Mouse (Mus musculus): Measurements from ENCODE around the gene Mttp. TPM values are rescaled to one million over a fixed set of nuclear protein-coding genes. Genes with fewer than 3 reads are reported as not detected.
A peak's percentile ranks its signal among the peaks of the same experiment; 100 is the strongest.

Gene Mttp
- polyA plus RNA-seq, 1 experiment from 2014 or later: 8.4 TPM

DNA sequence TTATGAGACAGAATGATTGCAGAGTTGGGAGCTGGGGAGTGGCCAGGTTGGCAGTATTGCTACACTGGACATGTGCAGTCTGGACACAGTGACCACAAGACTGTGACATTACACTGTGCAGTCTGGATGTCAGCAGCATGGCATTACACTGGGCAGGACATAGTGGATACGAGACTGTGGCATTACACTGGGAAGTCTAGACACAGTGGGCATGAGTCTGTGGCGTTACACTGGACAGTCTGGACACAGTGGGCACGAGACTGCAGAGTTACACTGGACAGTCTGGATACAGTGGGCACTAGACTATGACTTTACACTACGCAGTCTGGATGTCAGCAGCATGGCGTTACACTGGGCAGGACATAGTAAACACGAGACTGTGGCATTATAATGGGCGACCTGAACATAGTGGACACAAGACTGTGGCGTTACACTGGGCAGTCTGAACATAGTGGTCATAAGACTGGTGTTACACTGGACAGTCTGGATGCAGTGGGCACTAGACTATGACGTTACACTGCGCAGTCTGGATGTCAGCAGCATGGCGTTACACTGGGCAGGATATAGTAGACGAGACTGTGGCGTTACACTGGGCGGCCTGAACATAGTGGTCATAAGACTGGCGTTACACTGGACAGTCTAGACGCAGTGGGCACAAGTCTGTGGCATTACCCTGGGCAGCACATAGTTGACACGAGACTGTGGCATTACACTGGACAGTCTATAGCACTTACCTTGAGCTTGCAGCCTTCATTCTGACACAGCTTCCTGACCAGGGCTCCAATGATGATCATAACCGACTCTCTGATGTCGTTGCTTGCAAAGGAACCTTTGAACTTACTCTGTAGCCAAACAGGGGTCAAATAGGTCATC, 33.6 kb downstream of the Mttp start:
- Histone ChIP-seq H3K9ac (no peak overlapping the region), H3K4me1 (replicated peaks) (no peaks in the 10 kb centered on the region), H3K27ac (ENCODE audit: poor library complexity, severe bottlenecking) (no peak overlapping the region), H3K36me3 (no peaks in the 10 kb centered on the region), H3K27me3 (replicated peaks) (no peaks in the 10 kb centered on the region), H3K4me2 (no peak overlapping the region), H3K4me3 (no peak overlapping the region), H3K9me3 (replicated peaks) (no peaks in the 10 kb centered on the region)
- 87% methylated on average over 19 of the region's 19 CpGs for WGBS
- ATAC-seq (ENCODE audit: insufficient number of reproducible peaks, low FRiP score): no peak

- Histone ChIP-seq H3K27ac (ENCODE audit: poor library complexity, severe bottlenecking) (no peak overlapping the region), H3K4me1 (replicated peaks) (no peaks in the 10 kb centered on the region; the same call in 1 of the 2 replicates), H3K9me3 (replicated peaks) (no peaks in the 10 kb centered on the region), H3K27me3 (replicated peaks) (no peaks in the 10 kb centered on the region), H3K4me3 (no peak overlapping the region), H3K4me2 (no peak overlapping the region), H3K9ac (no peak overlapping the region), H3K36me3 (no peaks in the 10 kb centered on the region)
- WGBS: 90% methylated on average over 10 of the region's 10 CpGs
- no peak for ATAC-seq (ENCODE audit: insufficient number of reproducible peaks, low FRiP score)
Observed at GRCm38 (mm10) chr3:138106887-138107286, 37.9 kb downstream of the Mttp start.

DNA sequence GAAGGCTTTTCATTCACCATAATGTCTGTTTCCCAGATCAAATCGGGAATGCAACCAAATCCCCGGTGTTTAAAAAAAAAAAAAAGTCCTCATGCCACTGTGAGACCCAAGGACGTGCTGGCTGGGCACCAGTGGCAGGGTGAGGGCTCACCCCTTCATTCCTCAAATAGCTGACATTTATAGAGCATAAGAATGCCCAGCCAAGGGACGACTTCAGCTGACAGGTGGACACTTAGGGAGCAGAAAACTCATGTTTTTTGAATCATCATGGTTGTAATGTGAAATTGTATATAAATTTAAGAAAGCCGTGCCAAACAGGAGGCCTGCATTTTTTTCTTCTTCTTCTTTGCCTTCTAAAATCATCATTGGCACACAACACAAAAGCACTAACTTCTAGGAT, 39.7 kb downstream of the Mttp start:
- Histone ChIP-seq H3K36me3 (no peaks in the 10 kb centered on the region), H3K27ac (ENCODE audit: poor library complexity, severe bottlenecking) (no peak overlapping the region), H3K4me1 (replicated peaks) (no peaks in the 10 kb centered on the region; the same call in 1 of the 2 replicates), H3K9ac (no peak overlapping the region), H3K4me3 (no peak overlapping the region), H3K27me3 (replicated peaks) (no peaks in the 10 kb centered on the region), H3K9me3 (replicated peaks) (no peaks in the 10 kb centered on the region), H3K4me2 (no peak overlapping the region)
- ATAC-seq (ENCODE audit: insufficient number of reproducible peaks, low FRiP score): no peak
- 69% methylated on average over 5 of the region's 5 CpGs for WGBS

DNA sequence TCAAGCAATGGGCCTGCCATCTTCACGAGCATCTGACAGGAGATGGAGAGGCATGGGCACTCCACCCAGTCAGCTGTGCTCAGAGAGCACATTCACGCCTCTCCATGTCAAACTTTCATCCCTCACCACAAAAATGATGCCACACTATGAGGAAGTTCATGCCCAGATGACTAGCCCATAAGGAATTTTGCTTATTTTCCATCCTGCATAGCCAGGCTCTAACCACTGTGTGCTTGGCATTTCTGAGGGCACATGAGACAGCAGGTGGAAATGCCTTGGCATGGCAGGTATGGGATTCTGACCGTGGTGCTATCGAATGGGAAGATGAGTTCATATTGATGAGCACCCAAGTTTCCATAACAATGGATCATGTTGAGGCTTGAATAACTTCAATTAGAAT, 41.1 kb downstream of the Mttp start:
- Histone ChIP-seq H3K4me1 (replicated peaks) (no peaks in the 10 kb centered on the region; the same call in 1 of the 2 replicates), H3K27me3 (replicated peaks) (no peaks in the 10 kb centered on the region), H3K27ac (ENCODE audit: poor library complexity, severe bottlenecking) (no peak overlapping the region), H3K9ac (no peak overlapping the region), H3K4me3 (no peak overlapping the region), H3K4me2 (no peak overlapping the region), H3K36me3 (no peaks in the 10 kb centered on the region), H3K9me3 (replicated peaks) (no peaks in the 10 kb centered on the region; the same call in 1 of the 2 replicates)
- WGBS: 82% methylated on average over 4 of the region's 4 CpGs
- no peak for ATAC-seq (ENCODE audit: insufficient number of reproducible peaks, low FRiP score)

DNA sequence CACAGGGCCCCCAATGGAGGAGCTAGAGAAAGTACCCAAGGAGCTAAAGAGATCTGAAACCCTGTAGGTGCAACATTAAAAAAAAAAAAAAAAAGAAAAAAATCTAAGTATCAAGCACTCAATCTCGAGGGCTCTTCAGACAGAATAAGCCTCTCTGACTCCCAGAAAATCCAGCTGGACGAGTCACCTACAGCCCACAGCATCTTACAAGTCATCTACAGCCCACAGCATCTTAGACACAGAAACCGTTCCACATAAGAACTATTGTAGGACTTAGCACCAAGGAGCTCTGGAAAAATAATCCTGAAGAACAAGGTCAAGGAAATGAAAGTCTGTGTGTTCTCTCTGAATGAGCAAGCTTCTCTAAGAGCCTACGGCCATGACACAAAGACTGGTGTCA, 42.8 kb downstream of the Mttp start:
- Histone ChIP-seq H3K4me3 (no peak overlapping the region), H3K9ac (no peak overlapping the region), H3K9me3 (replicated peaks) (no peaks in the 10 kb centered on the region; the same call in 1 of the 2 replicates), H3K4me1 (replicated peaks) (peaks cover 15% of the 10 kb centered on the region), H3K27ac (ENCODE audit: poor library complexity, severe bottlenecking) (no peak overlapping the region), H3K36me3 (no peaks in the 10 kb centered on the region), H3K4me2 (no peak overlapping the region), H3K27me3 (replicated peaks) (no peaks in the 10 kb centered on the region)
- WGBS: 81% methylated on average over 4 of the region's 4 CpGs
- ATAC-seq (ENCODE audit: insufficient number of reproducible peaks, low FRiP score): no peak

DNA sequence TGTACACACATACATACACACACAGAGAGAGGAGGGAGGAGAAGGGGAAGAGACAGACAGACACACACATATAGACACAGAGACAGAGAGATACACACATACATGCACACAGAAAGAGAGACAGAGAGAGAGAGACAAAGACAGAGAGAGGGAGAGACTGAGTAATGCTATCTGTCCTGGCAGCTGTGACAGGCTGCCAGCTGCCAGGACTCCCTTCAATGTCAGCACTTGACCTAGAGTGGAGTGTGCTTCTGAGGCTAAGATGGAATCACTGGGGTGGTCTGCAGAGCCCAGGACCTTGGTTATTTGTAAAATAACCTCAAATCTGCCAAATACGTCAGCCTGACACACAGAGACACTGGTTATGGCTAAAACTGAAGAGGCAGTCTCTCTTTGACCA, 47.0 kb downstream of the Mttp start:
- no peak overlapping the region for H3K27ac ChIP-seq (ENCODE audit: poor library complexity, severe bottlenecking)
- no peak for ATAC-seq (ENCODE audit: insufficient number of reproducible peaks, low FRiP score)
- H3K9ac ChIP-seq: no peak overlapping the region
- 56% methylated on average over 1 of the region's 1 CpGs for WGBS
- no peak overlapping the region for H3K4me2 ChIP-seq
- H3K27me3 ChIP-seq (replicated peaks): no peaks in the 10 kb centered on the region
- H3K4me3 ChIP-seq: no peak overlapping the region
- no peaks in the 10 kb centered on the region for H3K36me3 ChIP-seq
- peaks cover 27% of the 10 kb centered on the region for H3K4me1 ChIP-seq (replicated peaks)
- H3K9me3 ChIP-seq (replicated peaks): no peaks in the 10 kb centered on the region; the same call in 1 of the 2 replicates

- Histone ChIP-seq H3K27ac (ENCODE audit: poor library complexity, severe bottlenecking) (no peak overlapping the region), H3K4me2 (no peak overlapping the region), H3K4me1 (replicated peaks) (peaks cover 27% of the 10 kb centered on the region), H3K9me3 (replicated peaks) (no peaks in the 10 kb centered on the region; the same call in 1 of the 2 replicates), H3K27me3 (replicated peaks) (no peaks in the 10 kb centered on the region), H3K9ac (no peak overlapping the region), H3K4me3 (no peak overlapping the region), H3K36me3 (no peaks in the 10 kb centered on the region)
- no peak for ATAC-seq (ENCODE audit: insufficient number of reproducible peaks, low FRiP score)
- 81% methylated on average over 19 of the region's 19 CpGs for WGBS
Observed at GRCm38 (mm10) chr3:138096263-138097028, 48.3 kb downstream of the Mttp start.

DNA sequence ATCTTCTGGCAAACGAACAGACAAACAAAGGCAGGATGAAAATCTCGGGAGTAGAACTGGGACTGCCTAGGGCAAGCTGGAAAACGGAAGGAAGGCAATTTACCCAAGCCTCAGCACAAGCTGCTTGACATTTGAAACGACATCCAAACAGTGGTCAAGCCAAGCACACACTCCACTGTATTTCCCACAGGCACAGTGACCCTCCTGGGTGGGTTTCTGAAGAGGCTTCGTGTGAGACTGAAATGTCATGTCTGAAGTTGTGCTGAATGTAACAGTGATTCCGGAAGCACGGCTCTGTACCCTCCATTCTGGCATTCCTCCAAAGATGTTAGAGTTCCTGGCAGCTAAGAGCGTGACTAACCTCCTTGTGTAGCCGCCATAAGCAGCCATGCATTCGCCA, 49.0 kb downstream of the Mttp start:
- H3K27me3 ChIP-seq (replicated peaks): no peaks in the 10 kb centered on the region
- no peak for ATAC-seq (ENCODE audit: insufficient number of reproducible peaks, low FRiP score)
- H3K4me3 ChIP-seq: no peak overlapping the region
- H3K4me1 ChIP-seq (replicated peaks): peaks cover 27% of the 10 kb centered on the region
- no peak overlapping the region for H3K4me2 ChIP-seq
- no peaks in the 10 kb centered on the region for H3K36me3 ChIP-seq
- no peak overlapping the region for H3K9ac ChIP-seq
- no peak overlapping the region for H3K27ac ChIP-seq (ENCODE audit: poor library complexity, severe bottlenecking)
- 65% methylated on average over 10 of the region's 10 CpGs for WGBS
- H3K9me3 ChIP-seq (replicated peaks): no peaks in the 10 kb centered on the region; the same call in 1 of the 2 replicates

GRCm38 (mm10) chr3:138095301-138095700, 49.5 kb downstream of the Mttp start:
- WGBS: 65% methylated on average over 3 of the region's 3 CpGs
- no peak overlapping the region for H3K4me2 ChIP-seq
- H3K27ac ChIP-seq (ENCODE audit: poor library complexity, severe bottlenecking): no peak overlapping the region
- ATAC-seq (ENCODE audit: insufficient number of reproducible peaks, low FRiP score): no peak
- no peak overlapping the region for H3K9ac ChIP-seq
- no peaks in the 10 kb centered on the region for H3K27me3 ChIP-seq (replicated peaks)
- H3K4me1 ChIP-seq (replicated peaks): peaks cover 27% of the 10 kb centered on the region
- no peaks in the 10 kb centered on the region; the same call in 1 of the 2 replicates for H3K9me3 ChIP-seq (replicated peaks)
- H3K4me3 ChIP-seq: no peak overlapping the region
- no peaks in the 10 kb centered on the region for H3K36me3 ChIP-seq

DNA sequence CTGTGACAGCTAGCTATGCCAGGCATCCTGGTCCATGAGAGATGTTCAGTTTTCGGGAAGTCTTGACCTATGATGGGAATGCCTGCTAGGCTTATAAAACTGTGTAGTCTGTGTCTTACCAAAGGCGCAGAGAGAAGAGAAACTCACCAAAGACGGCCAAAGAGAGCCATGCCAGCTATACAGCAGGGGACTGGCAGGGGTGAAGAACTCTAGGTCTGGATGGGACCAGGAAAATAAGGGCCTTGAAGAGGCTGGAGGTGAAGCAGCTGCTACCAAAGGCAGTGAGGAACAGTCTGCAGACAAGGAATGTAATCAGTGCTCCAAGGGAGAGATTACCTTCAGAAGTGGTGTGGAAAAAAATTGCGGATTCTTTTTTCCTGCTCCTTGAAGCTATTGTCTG, 60.9 kb downstream of the Mttp start:
- ATAC-seq (ENCODE audit: insufficient number of reproducible peaks, low FRiP score): no peak
- Histone ChIP-seq H3K4me2 (no peak overlapping the region), H3K4me1 (replicated peaks) (peaks cover 23% of the 10 kb centered on the region), H3K9ac (no peak overlapping the region), H3K9me3 (replicated peaks) (no peaks in the 10 kb centered on the region), H3K27ac (ENCODE audit: poor library complexity, severe bottlenecking) (peak overlapping the region; percentile 54; the same call in 1 of the 2 replicates), H3K36me3 (peaks cover 18% of the 10 kb centered on the region), H3K4me3 (no peak overlapping the region), H3K27me3 (replicated peaks) (no peaks in the 10 kb centered on the region)
- WGBS: 64% methylated on average over 4 of the region's 4 CpGs

GRCm38 (mm10) chr3:138083073-138083637, 61.6 kb downstream of the Mttp start:
- H3K36me3 ChIP-seq: peaks cover 18% of the 10 kb centered on the region
- no peak overlapping the region for H3K9ac ChIP-seq
- H3K4me2 ChIP-seq: no peak overlapping the region
- peak overlapping the region; percentile 82 for H3K27ac ChIP-seq (ENCODE audit: poor library complexity, severe bottlenecking)
- peaks cover 28% of the 10 kb centered on the region for H3K4me1 ChIP-seq (replicated peaks)
- WGBS: 87% methylated on average over 1 of the region's 1 CpGs
- no peak overlapping the region for H3K4me3 ChIP-seq
- H3K9me3 ChIP-seq (replicated peaks): no peaks in the 10 kb centered on the region
- no peaks in the 10 kb centered on the region for H3K27me3 ChIP-seq (replicated peaks)
- no peak for ATAC-seq (ENCODE audit: insufficient number of reproducible peaks, low FRiP score)

All from heart, embryonic 12.5 days (tissue).